Mouse (Mus musculus): ENCODE results near the gene Thoc6. TPM values are rescaled to one million over a fixed set of nuclear protein-coding genes. Genes with fewer than 3 reads are reported as not detected.

Gene Thoc6
- polyA plus RNA-seq, 1 experiment from 2014 or later: 10.3 TPM

GRCm38 (mm10) chr17:23705525-23706104 is 31.9 kb upstream of the Thoc6 start:
- H3K36me3 ChIP-seq (replicated peaks; ENCODE audit: insufficient read depth, low read length): no peaks in the 10 kb centered on the region
- H3K27me3 ChIP-seq (ENCODE audit: insufficient read depth, low read length): peaks cover 17% of the 10 kb centered on the region
- no peak overlapping the region for H3K27ac ChIP-seq (ENCODE audit: low read depth)
- no peaks in the 10 kb centered on the region for H3K4me1 ChIP-seq (ENCODE audit: insufficient read depth)
- no peak for TF ChIP-seq CTCF (IDR thresholded peaks at IDR 0.05; ENCODE audit: low read depth)
- no peak for TF ChIP-seq EP300 (IDR thresholded peaks at IDR 0.05; ENCODE audit: low read depth)
- no peak overlapping the region for H3K9ac ChIP-seq (replicated peaks)
- H3K4me3 ChIP-seq (ENCODE audit: low read depth, low read length): no peak overlapping the region
- ATAC-seq (no peak), DNase-seq (no peak)
- H3K9me3 ChIP-seq (ENCODE audit: low read length): no peaks in the 10 kb centered on the region
- no peak overlapping the region for H3K4me2 ChIP-seq (ENCODE audit: low read depth, low read length)
- 78% methylated on average over 7 of the region's 7 CpGs for WGBS (ENCODE audit: insufficient replicate concordance)

GRCm38 (mm10) chr17:23704741-23705140 is 31.1 kb upstream of the Thoc6 start:
- no peak overlapping the region for H3K9ac ChIP-seq (replicated peaks)
- no peaks in the 10 kb centered on the region for H3K36me3 ChIP-seq (replicated peaks; ENCODE audit: insufficient read depth, low read length)
- peaks cover 25% of the 10 kb centered on the region for H3K27me3 ChIP-seq (ENCODE audit: insufficient read depth, low read length)
- ATAC-seq (no peak), DNase-seq (no peak)
- no peak for TF ChIP-seq EP300 (IDR thresholded peaks at IDR 0.05; ENCODE audit: low read depth)
- no peak for TF ChIP-seq CTCF (IDR thresholded peaks at IDR 0.05; ENCODE audit: low read depth)
- WGBS (ENCODE audit: insufficient replicate concordance): 66% methylated on average over 7 of the region's 7 CpGs
- H3K4me2 ChIP-seq (ENCODE audit: low read depth, low read length): no peak overlapping the region
- no peak overlapping the region for H3K27ac ChIP-seq (ENCODE audit: low read depth)
- H3K4me1 ChIP-seq (ENCODE audit: insufficient read depth): peaks cover 3% of the 10 kb centered on the region; the same call in 1 of the 2 replicates
- H3K4me3 ChIP-seq (ENCODE audit: low read depth, low read length): no peak overlapping the region
- H3K9me3 ChIP-seq (ENCODE audit: low read length): no peaks in the 10 kb centered on the region

- Histone ChIP-seq H3K27me3 (ENCODE audit: insufficient read depth, low read length) (peaks cover 36% of the 10 kb centered on the region), H3K9ac (replicated peaks) (no peak overlapping the region)
Observed at GRCm38 (mm10) chr17:23703301-23703700, 29.6 kb upstream of the Thoc6 start.

GRCm38 (mm10) chr17:23700079-23700478 is 26.4 kb upstream of the Thoc6 start:
- no peak overlapping the region for H3K27ac ChIP-seq (ENCODE audit: low read depth)
- WGBS (ENCODE audit: insufficient replicate concordance): 1% methylated on average over 13 of the region's 28 CpGs
- H3K4me1 ChIP-seq (ENCODE audit: insufficient read depth): peaks cover 4% of the 10 kb centered on the region; the same call in 1 of the 2 replicates
- H3K36me3 ChIP-seq (replicated peaks; ENCODE audit: insufficient read depth, low read length): no peaks in the 10 kb centered on the region
- TF ChIP-seq CTCF (IDR thresholded peaks at IDR 0.05; ENCODE audit: low read depth): peak; percentile 76
- no peak for TF ChIP-seq EP300 (IDR thresholded peaks at IDR 0.05; ENCODE audit: low read depth)
- H3K27me3 ChIP-seq (ENCODE audit: insufficient read depth, low read length): peaks cover 41% of the 10 kb centered on the region
- peak overlapping the region; percentile 60 for H3K4me3 ChIP-seq (ENCODE audit: low read depth, low read length)
- H3K9ac ChIP-seq (replicated peaks): no peak overlapping the region
- no peaks in the 10 kb centered on the region for H3K9me3 ChIP-seq (ENCODE audit: low read length)
- peak; percentile 79 for DNase-seq
- peak; percentile 99 for ATAC-seq
- H3K4me2 ChIP-seq (ENCODE audit: low read depth, low read length): peak overlapping the region; percentile 93

More at GRCm38 (mm10) chr17:23703301-23703700, 29.6 kb upstream of the Thoc6 start:
- ATAC-seq (no peak), DNase-seq (no peak)
- H3K4me1 ChIP-seq (ENCODE audit: insufficient read depth): peaks cover 4% of the 10 kb centered on the region; the same call in 1 of the 2 replicates
- H3K27ac ChIP-seq (ENCODE audit: low read depth): no peak overlapping the region
- no peaks in the 10 kb centered on the region for H3K36me3 ChIP-seq (replicated peaks; ENCODE audit: insufficient read depth, low read length)
- TF ChIP-seq CTCF (IDR thresholded peaks at IDR 0.05; ENCODE audit: low read depth) (no peak), EP300 (IDR thresholded peaks at IDR 0.05; ENCODE audit: low read depth) (no peak)
- no peak overlapping the region for H3K4me2 ChIP-seq (ENCODE audit: low read depth, low read length)
- H3K4me3 ChIP-seq (ENCODE audit: low read depth, low read length): no peak overlapping the region
- no peaks in the 10 kb centered on the region for H3K9me3 ChIP-seq (ENCODE audit: low read length)
- 79% methylated on average over 9 of the region's 9 CpGs for WGBS (ENCODE audit: insufficient replicate concordance)

GRCm38 (mm10) chr17:23699131-23700077 is 25.7 kb upstream of the Thoc6 start:
- TF ChIP-seq CTCF (IDR thresholded peaks at IDR 0.05; ENCODE audit: low read depth): no peak
- no peak for TF ChIP-seq EP300 (IDR thresholded peaks at IDR 0.05; ENCODE audit: low read depth)
- DNase-seq: no peak
- Histone ChIP-seq H3K9ac (replicated peaks) (peak overlapping the region; percentile 41; the same call in 1 of the 2 replicates), H3K9me3 (ENCODE audit: low read length) (no peaks in the 10 kb centered on the region), H3K27me3 (ENCODE audit: insufficient read depth, low read length) (peaks cover 38% of the 10 kb centered on the region), H3K4me2 (ENCODE audit: low read depth, low read length) (peak overlapping the region; percentile 93), H3K4me1 (ENCODE audit: insufficient read depth) (peaks cover 4% of the 10 kb centered on the region; the same call in 1 of the 2 replicates), H3K4me3 (ENCODE audit: low read depth, low read length) (peak overlapping the region; percentile 60), H3K27ac (ENCODE audit: low read depth) (no peak overlapping the region), H3K36me3 (replicated peaks; ENCODE audit: insufficient read depth, low read length) (no peaks in the 10 kb centered on the region)
- WGBS (ENCODE audit: insufficient replicate concordance): 2% methylated on average over 56 of the region's 101 CpGs
- peak; percentile 76 for ATAC-seq

GRCm38 (mm10) chr17:23695801-23696200 is 22.1 kb upstream of the Thoc6 start:
- WGBS (ENCODE audit: insufficient replicate concordance): 35% methylated on average over 3 of the region's 3 CpGs
- Histone ChIP-seq H3K36me3 (replicated peaks; ENCODE audit: insufficient read depth, low read length) (no peaks in the 10 kb centered on the region), H3K27me3 (ENCODE audit: insufficient read depth, low read length) (peaks cover 32% of the 10 kb centered on the region), H3K4me1 (ENCODE audit: insufficient read depth) (peaks cover 4% of the 10 kb centered on the region; the same call in 1 of the 2 replicates), H3K9ac (replicated peaks) (no peak overlapping the region), H3K27ac (ENCODE audit: low read depth) (no peak overlapping the region), H3K4me2 (ENCODE audit: low read depth, low read length) (no peak overlapping the region), H3K9me3 (ENCODE audit: low read length) (no peaks in the 10 kb centered on the region), H3K4me3 (ENCODE audit: low read depth, low read length) (no peak overlapping the region)
- DNase-seq: no peak
- no peak for ATAC-seq
- TF ChIP-seq EP300 (IDR thresholded peaks at IDR 0.05; ENCODE audit: low read depth) (no peak), CTCF (IDR thresholded peaks at IDR 0.05; ENCODE audit: low read depth) (no peak)

Data from liver, postnatal 0 days (tissue).